Mouse (Mus musculus): ENCODE data around the gene Vangl1. TPM values are rescaled to one million over a fixed set of nuclear protein-coding genes. Genes with fewer than 3 reads are reported as not detected.

The Vangl1 gene
- polyA plus RNA-seq, 1 experiment, result 25.4 TPM

DNA sequence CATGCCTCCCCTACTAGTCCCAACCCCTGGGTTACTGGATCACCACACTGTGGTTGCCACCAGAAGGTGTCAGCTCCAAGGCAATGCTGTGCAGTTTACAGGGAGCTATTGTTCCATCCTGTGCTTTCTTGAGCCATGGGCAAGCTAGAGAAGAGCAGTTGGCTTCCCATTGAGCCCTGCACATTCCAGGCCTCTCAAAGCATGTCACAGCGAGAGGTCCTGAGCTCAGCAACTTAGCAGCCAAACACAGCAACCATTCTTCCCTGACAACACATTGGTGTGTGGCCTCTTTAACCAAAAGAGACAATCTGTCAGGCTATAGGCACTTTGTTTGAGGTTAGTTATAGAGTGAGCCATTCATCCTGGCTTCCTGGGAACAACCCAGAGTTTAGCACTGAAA is 78.9 kb downstream of the Vangl1 start:
- H3ac ChIP-seq (ENCODE audit: control insufficient read depth, insufficient read length, low read depth), result no peak overlapping the region
- TF ChIP-seq CEBPB (IDR thresholded peaks at IDR 0.05; ENCODE audit: low read depth), result no peak
- no peak for TF ChIP-seq USF1 (IDR thresholded peaks at IDR 0.05; ENCODE audit: low read depth)
- TF ChIP-seq CTCF (IDR thresholded peaks at IDR 0.05; ENCODE audit: control insufficient read depth, insufficient read depth, insufficient read length), result no peak
- TF ChIP-seq MYOG (IDR thresholded peaks at IDR 0.05; ENCODE audit: control insufficient read depth, extremely low read depth, insufficient read length), result no peak
- no peak for TF ChIP-seq MAX (IDR thresholded peaks at IDR 0.05)
- TF ChIP-seq MYOD1 (IDR thresholded peaks at IDR 0.05; ENCODE audit: control insufficient read depth, insufficient read length, low read depth), result no peak
- TF ChIP-seq FOSL1 (IDR thresholded peaks at IDR 0.05; ENCODE audit: insufficient read depth, low read length, poor library complexity, severe bottlenecking), result no peak
- H3K27me3 ChIP-seq (ENCODE audit: control insufficient read depth, insufficient read depth, insufficient read length), result no peaks in the 10 kb centered on the region
- no peaks in the 10 kb centered on the region for H3K79me2 ChIP-seq (ENCODE audit: control insufficient read depth, insufficient read depth)
- H3K4me3 ChIP-seq (ENCODE audit: insufficient read depth, poor library complexity, severe bottlenecking), result no peak overlapping the region
- no peaks in the 10 kb centered on the region for H3K79me3 ChIP-seq (ENCODE audit: low read depth)
- H3K36me3 ChIP-seq (ENCODE audit: control insufficient read depth, insufficient read depth), result no peaks in the 10 kb centered on the region

GRCm38 (mm10) chr3:102123654-102124053 is 80.8 kb downstream of the Vangl1 start:
- no peaks in the 10 kb centered on the region for H3K36me3 ChIP-seq (ENCODE audit: control insufficient read depth, insufficient read depth)
- H3K79me2 ChIP-seq (ENCODE audit: control insufficient read depth, insufficient read depth), result no peaks in the 10 kb centered on the region
- no peak overlapping the region for H3ac ChIP-seq (ENCODE audit: control insufficient read depth, insufficient read length, low read depth)
- no peak for TF ChIP-seq CEBPB (IDR thresholded peaks at IDR 0.05; ENCODE audit: low read depth)
- TF ChIP-seq MYOG (IDR thresholded peaks at IDR 0.05; ENCODE audit: control insufficient read depth, extremely low read depth, insufficient read length), result no peak
- no peak for TF ChIP-seq FOSL1 (IDR thresholded peaks at IDR 0.05; ENCODE audit: insufficient read depth, low read length, poor library complexity, severe bottlenecking)
- TF ChIP-seq MYOD1 (IDR thresholded peaks at IDR 0.05; ENCODE audit: control insufficient read depth, insufficient read length, low read depth), result no peak
- no peak for TF ChIP-seq USF1 (IDR thresholded peaks at IDR 0.05; ENCODE audit: low read depth)
- TF ChIP-seq MAX (IDR thresholded peaks at IDR 0.05), result no peak
- no peak for TF ChIP-seq CTCF (IDR thresholded peaks at IDR 0.05; ENCODE audit: control insufficient read depth, insufficient read depth, insufficient read length)
- H3K27me3 ChIP-seq (ENCODE audit: control insufficient read depth, insufficient read depth, insufficient read length), result no peaks in the 10 kb centered on the region
- H3K4me3 ChIP-seq (ENCODE audit: insufficient read depth, poor library complexity, severe bottlenecking), result no peak overlapping the region
- H3K79me3 ChIP-seq (ENCODE audit: low read depth), result no peaks in the 10 kb centered on the region

DNA sequence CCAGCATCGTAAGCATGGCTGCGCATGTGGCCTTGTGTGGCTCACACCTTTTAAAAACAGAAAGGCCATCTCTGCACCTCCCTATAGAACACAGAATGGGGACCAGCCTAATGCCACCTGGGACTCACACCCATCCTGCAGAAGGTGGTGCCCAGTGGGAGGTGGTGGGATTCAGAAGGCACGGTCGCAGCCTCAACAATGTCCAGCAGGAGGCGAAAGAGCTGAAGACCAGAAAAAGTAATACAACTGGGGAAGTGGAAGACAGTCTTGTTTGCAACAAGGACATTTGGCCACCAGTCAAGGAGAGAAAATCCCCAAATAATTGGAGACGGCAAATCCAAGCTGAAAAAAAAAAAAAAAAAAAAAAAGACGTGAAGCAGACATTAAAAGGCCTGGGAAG is 82.4 kb downstream of the Vangl1 start:
- Histone ChIP-seq H3K79me3 (ENCODE audit: low read depth) (no peaks in the 10 kb centered on the region), H3K79me2 (ENCODE audit: control insufficient read depth, insufficient read depth) (no peaks in the 10 kb centered on the region), H3K4me3 (ENCODE audit: insufficient read depth, poor library complexity, severe bottlenecking) (no peak overlapping the region), H3K27me3 (ENCODE audit: control insufficient read depth, insufficient read depth, insufficient read length) (no peaks in the 10 kb centered on the region), H3K36me3 (ENCODE audit: control insufficient read depth, insufficient read depth) (no peaks in the 10 kb centered on the region), H3ac (ENCODE audit: control insufficient read depth, insufficient read length, low read depth) (no peak overlapping the region)
- no peak for TF ChIP-seq FOSL1 (IDR thresholded peaks at IDR 0.05; ENCODE audit: insufficient read depth, low read length, poor library complexity, severe bottlenecking)
- no peak for TF ChIP-seq CTCF (IDR thresholded peaks at IDR 0.05; ENCODE audit: control insufficient read depth, insufficient read depth, insufficient read length)
- no peak for TF ChIP-seq MAX (IDR thresholded peaks at IDR 0.05)
- TF ChIP-seq MYOD1 (IDR thresholded peaks at IDR 0.05; ENCODE audit: control insufficient read depth, insufficient read length, low read depth), result no peak
- no peak for TF ChIP-seq MYOG (IDR thresholded peaks at IDR 0.05; ENCODE audit: control insufficient read depth, extremely low read depth, insufficient read length)
- TF ChIP-seq USF1 (IDR thresholded peaks at IDR 0.05; ENCODE audit: low read depth), result no peak
- no peak for TF ChIP-seq CEBPB (IDR thresholded peaks at IDR 0.05; ENCODE audit: low read depth)

DNA sequence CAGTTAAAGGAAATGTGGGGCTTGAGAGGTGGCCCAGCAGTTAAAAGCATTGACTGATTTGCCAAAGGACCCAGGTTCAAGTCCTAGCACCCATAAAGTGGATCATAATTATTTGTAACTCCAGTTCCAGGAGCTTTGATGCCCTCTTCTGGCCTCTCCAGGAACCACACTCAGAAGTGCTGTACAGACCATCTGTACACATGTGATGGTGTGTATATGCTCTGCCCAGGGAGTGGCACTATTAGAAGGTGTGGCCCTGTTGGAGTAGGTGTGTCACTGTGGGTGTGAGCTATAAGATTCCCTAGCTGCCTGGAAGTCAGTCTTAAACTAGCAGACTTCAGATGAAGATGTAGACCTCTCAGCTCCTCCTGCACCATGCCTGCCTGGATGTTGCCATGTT is 83.5 kb downstream of the Vangl1 start:
- Histone ChIP-seq H3K36me3 (ENCODE audit: control insufficient read depth, insufficient read depth) (no peaks in the 10 kb centered on the region), H3K4me3 (ENCODE audit: insufficient read depth, poor library complexity, severe bottlenecking) (no peak overlapping the region), H3K27me3 (ENCODE audit: control insufficient read depth, insufficient read depth, insufficient read length) (no peaks in the 10 kb centered on the region), H3K79me2 (ENCODE audit: control insufficient read depth, insufficient read depth) (no peaks in the 10 kb centered on the region), H3ac (ENCODE audit: control insufficient read depth, insufficient read length, low read depth) (no peak overlapping the region), H3K79me3 (ENCODE audit: low read depth) (no peaks in the 10 kb centered on the region)
- no peak for TF ChIP-seq MAX (IDR thresholded peaks at IDR 0.05)
- no peak for TF ChIP-seq USF1 (IDR thresholded peaks at IDR 0.05; ENCODE audit: low read depth)
- TF ChIP-seq MYOG (IDR thresholded peaks at IDR 0.05; ENCODE audit: control insufficient read depth, extremely low read depth, insufficient read length), result no peak
- TF ChIP-seq MYOD1 (IDR thresholded peaks at IDR 0.05; ENCODE audit: control insufficient read depth, insufficient read length, low read depth), result no peak
- TF ChIP-seq CEBPB (IDR thresholded peaks at IDR 0.05; ENCODE audit: low read depth), result no peak
- TF ChIP-seq FOSL1 (IDR thresholded peaks at IDR 0.05; ENCODE audit: insufficient read depth, low read length, poor library complexity, severe bottlenecking), result no peak
- no peak for TF ChIP-seq CTCF (IDR thresholded peaks at IDR 0.05; ENCODE audit: control insufficient read depth, insufficient read depth, insufficient read length)

- Histone ChIP-seq H3ac (ENCODE audit: control insufficient read depth, insufficient read length, low read depth) (peak overlapping the region; percentile 7), H3K4me3 (ENCODE audit: insufficient read depth, poor library complexity, severe bottlenecking) (no peak overlapping the region), H3K79me3 (ENCODE audit: low read depth) (no peaks in the 10 kb centered on the region), H3K36me3 (ENCODE audit: control insufficient read depth, insufficient read depth) (no peaks in the 10 kb centered on the region), H3K27me3 (ENCODE audit: control insufficient read depth, insufficient read depth, insufficient read length) (no peaks in the 10 kb centered on the region), H3K79me2 (ENCODE audit: control insufficient read depth, insufficient read depth) (no peaks in the 10 kb centered on the region)
- TF ChIP-seq USF1 (IDR thresholded peaks at IDR 0.05; ENCODE audit: low read depth), result peak; percentile 69
- TF ChIP-seq CTCF (IDR thresholded peaks at IDR 0.05; ENCODE audit: control insufficient read depth, insufficient read depth, insufficient read length), result no peak
These were observed 92.4 kb downstream of the Vangl1 start for GRCm38 (mm10) chr3:102111979-102112599.

DNA sequence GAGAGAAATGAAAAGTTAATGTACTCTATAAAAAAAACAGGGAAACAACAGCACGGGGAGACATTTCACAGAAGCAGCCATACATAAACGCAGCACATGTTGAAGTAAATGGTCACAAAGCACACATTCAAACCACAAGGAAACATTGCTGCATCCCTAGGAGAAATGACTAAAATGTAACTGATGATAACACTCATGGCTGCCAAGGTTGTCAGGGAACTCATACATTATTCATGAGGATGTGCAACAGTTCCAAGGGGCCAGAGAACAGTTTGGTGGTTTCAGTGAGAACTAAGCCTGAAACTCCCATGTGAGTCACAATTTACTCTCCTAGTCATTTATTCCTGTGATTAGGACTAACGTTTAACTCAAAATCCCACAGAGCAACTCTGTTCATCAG is 96.3 kb downstream of the Vangl1 start:
- H3K79me3 ChIP-seq (ENCODE audit: low read depth), result no peaks in the 10 kb centered on the region
- H3K4me3 ChIP-seq (ENCODE audit: insufficient read depth, poor library complexity, severe bottlenecking), result no peak overlapping the region
- TF ChIP-seq USF1 (IDR thresholded peaks at IDR 0.05; ENCODE audit: low read depth) (no peak), MYOD1 (IDR thresholded peaks at IDR 0.05; ENCODE audit: control insufficient read depth, insufficient read length, low read depth) (no peak), MYOG (IDR thresholded peaks at IDR 0.05; ENCODE audit: control insufficient read depth, extremely low read depth, insufficient read length) (no peak), CTCF (IDR thresholded peaks at IDR 0.05; ENCODE audit: control insufficient read depth, insufficient read depth, insufficient read length) (no peak), FOSL1 (IDR thresholded peaks at IDR 0.05; ENCODE audit: insufficient read depth, low read length, poor library complexity, severe bottlenecking) (no peak), CEBPB (IDR thresholded peaks at IDR 0.05; ENCODE audit: low read depth) (no peak)
- no peak overlapping the region for H3ac ChIP-seq (ENCODE audit: control insufficient read depth, insufficient read length, low read depth)
- H3K79me2 ChIP-seq (ENCODE audit: control insufficient read depth, insufficient read depth), result no peaks in the 10 kb centered on the region
- no peaks in the 10 kb centered on the region for H3K27me3 ChIP-seq (ENCODE audit: control insufficient read depth, insufficient read depth, insufficient read length)
- H3K36me3 ChIP-seq (ENCODE audit: control insufficient read depth, insufficient read depth), result no peaks in the 10 kb centered on the region
